Mouse (Mus musculus) hindbrain, postnatal 0 days (tissue): ENCODE results near the gene 1700047I17Rik2. TPM values are rescaled to one million over a fixed set of nuclear protein-coding genes. Genes with fewer than 3 reads are reported as not detected.
"Not testable (repeated sequence)": the region's sequence is repeated elsewhere in the genome, so short reads cannot be mapped to it uniquely, and the experiment has no call there.

ENCODE experiments used
- ATAC-seq: fragments of 200-750 bp; cut with Nextera tagmentation; 2 replicates; pipeline ENCODE4 v1.8.0; 2017; ENCODE audit warnings: mild to moderate bottlenecking, moderate TSS enrichment, moderate library complexity
- DNase-seq: peaks from one replicate; pipeline ENCODE4 v3.0.0-alpha.2; 2015; ENCODE audit warnings: low spot score
- H3K27ac ChIP-seq: fragments of 300-500 bp; sonication (generic); 2 replicates; pipeline ENCODE4 v1.5.1; 2014; ENCODE audit warnings: mild to moderate bottlenecking
- H3K27me3 ChIP-seq: fragments of 300-500 bp; sonication (generic); 2 replicates; pipeline ENCODE4 v1.6.1; 2014; ENCODE audit warnings: low read length, mixed read lengths; ENCODE audit not compliant: insufficient read depth
- H3K36me3 ChIP-seq: fragments of 300-500 bp; sonication (generic); 2 replicates; pipeline ENCODE4 v1.6.1; 2014; ENCODE audit warnings: low read length, mixed read lengths; ENCODE audit not compliant: insufficient read depth
- H3K4me1 ChIP-seq: fragments of 300-500 bp; sonication (generic); 2 replicates; pipeline ENCODE4 v1.6.1; 2014; ENCODE audit warnings: antibody characterized with exemption, low read length, mixed read lengths; ENCODE audit not compliant: insufficient read depth
- H3K4me2 ChIP-seq: fragments of 300-500 bp; sonication (generic); 2 replicates; pipeline ENCODE4 v1.6.1; 2014; ENCODE audit warnings: low read depth, mild to moderate bottlenecking, low read length, moderate library complexity, mixed read lengths
- H3K4me3 ChIP-seq: fragments of 300-500 bp; sonication (generic); 2 replicates; pipeline ENCODE4 v1.5.1; 2014; ENCODE audit warnings: low read length
- H3K9ac ChIP-seq: fragments of 300-500 bp; sonication (generic); replicated peaks from 2 replicates; pipeline ENCODE4 v1.6.1; 2014; ENCODE audit warnings: mild to moderate bottlenecking, low read length, moderate library complexity, mixed read lengths
- H3K9me3 ChIP-seq: fragments of 300-500 bp; sonication (generic); 2 replicates; pipeline ENCODE4 v1.6.1; 2016; ENCODE audit warnings: low read length, mixed read lengths
- WGBS: fragments of 180-500 bp; shearing (Covaris S2); extraction: QIAGEN DNeasy Blood & Tissue Kit; methylation state at CpG from one replicate; pipeline ENCODE4 v1.1.7; 2014; 5-methylcytosine and 5-hydroxymethylcytosine counted together
- polyA plus RNA-seq: library from polyadenylated mRNA; unstranded; fragments of >200 nt; fragmentation: Nextera tagmentation; extraction: Ambion mirVana; gene quantifications from 2 replicates; pipeline ENCODE4 v1.2.1, GENCODE M21; 2015
- total RNA-seq: library from RNA; depleted of rRNA; stranded (reverse); fragments of >200 nt; gene quantifications from 2 replicates; pipeline ENCODE4 v1.2.3, GENCODE M21; 2014; rRNA removed

Gene 1700047I17Rik2
- total and polyA plus RNA-seq, 2 experiments from 2014 or later = not detected

GRCm38 (mm10) chr12:55230520-55230861, 31.1 kb downstream of the 1700047I17Rik2 start:
- not testable (repeated sequence) for H3K27me3 ChIP-seq, H3K4me1 ChIP-seq, H3K36me3 ChIP-seq, DNase-seq, ATAC-seq, H3K27ac ChIP-seq, H3K4me2 ChIP-seq, H3K9me3 ChIP-seq, H3K9ac ChIP-seq
- WGBS = 0% methylated on average over 10 of the region's 25 CpGs
- H3K4me3 ChIP-seq = peak overlapping the region; percentile 28

- H3K27me3 ChIP-seq, H3K27ac ChIP-seq, H3K9ac ChIP-seq, H3K4me2 ChIP-seq, H3K4me1 ChIP-seq, H3K9me3 ChIP-seq, H3K4me3 ChIP-seq, ATAC-seq, H3K36me3 ChIP-seq, DNase-seq: not testable (repeated sequence)
- WGBS = no CpG with 5 or more reads among the region's 8 CpGs
These were observed 42.9 kb downstream of the 1700047I17Rik2 start for GRCm38 (mm10) chr12:55242243-55242642.

GRCm38 (mm10) chr12:55261950-55262349, 62.6 kb downstream of the 1700047I17Rik2 start:
- not testable (repeated sequence) for H3K9ac ChIP-seq, H3K27me3 ChIP-seq, H3K27ac ChIP-seq, H3K4me1 ChIP-seq, H3K4me2 ChIP-seq, H3K36me3 ChIP-seq, DNase-seq, ATAC-seq, H3K4me3 ChIP-seq, H3K9me3 ChIP-seq
- no CpG with 5 or more reads among the region's 8 CpGs for WGBS

- DNase-seq, H3K27ac ChIP-seq, H3K36me3 ChIP-seq, H3K4me1 ChIP-seq, H3K4me2 ChIP-seq, ATAC-seq, H3K4me3 ChIP-seq, H3K9me3 ChIP-seq, H3K9ac ChIP-seq, H3K27me3 ChIP-seq: not testable (repeated sequence)
- no CpG with 5 or more reads among the region's 5 CpGs for WGBS
These were observed 64.0 kb downstream of the 1700047I17Rik2 start for GRCm38 (mm10) chr12:55263385-55263784.

Other genes starting within 250 kb of the 1700047I17Rik2 start
- not detected in 2 replicates for gene Gm20403, start 213.1 kb upstream of the 1700047I17Rik2 start, total RNA-seq
- not detected in 2 replicates for gene Gm20403, start 213.1 kb upstream of the 1700047I17Rik2 start, polyA plus RNA-seq
- gene Baz1a, start 185.2 kb upstream of the 1700047I17Rik2 start, total RNA-seq = 2.3 and 3.1 TPM in 2 replicates
- gene Baz1a, start 185.2 kb upstream of the 1700047I17Rik2 start, polyA plus RNA-seq = 4.6 and 6.0 TPM in 2 replicates
- 10.9 and 11.2 TPM in 2 replicates for gene 2700097O09Rik, start 119.5 kb upstream of the 1700047I17Rik2 start, total RNA-seq
- gene 2700097O09Rik, start 119.5 kb upstream of the 1700047I17Rik2 start, polyA plus RNA-seq = 16.5 and 19.2 TPM in 2 replicates
- 36.4 and 48.0 TPM in 2 replicates for gene Srp54a, start 119.3 kb upstream of the 1700047I17Rik2 start, total RNA-seq
- gene Srp54a, start 119.3 kb upstream of the 1700047I17Rik2 start, polyA plus RNA-seq = 188 and 192 TPM in 2 replicates
- 34.5 and 34.8 TPM in 2 replicates for gene Fam177a, start 75.1 kb upstream of the 1700047I17Rik2 start, total RNA-seq
- gene Fam177a, start 75.1 kb upstream of the 1700047I17Rik2 start, polyA plus RNA-seq = 83.1 and 85.5 TPM in 2 replicates
- gene Srp54b, start 44.5 kb upstream of the 1700047I17Rik2 start, total RNA-seq = 39.6 and 57.4 TPM in 2 replicates
- 71.0 and 71.4 TPM in 2 replicates for gene Srp54b, start 44.5 kb upstream of the 1700047I17Rik2 start, polyA plus RNA-seq
- gene Srp54c, start 30.6 kb downstream of the 1700047I17Rik2 start, total RNA-seq = 31.3 and 31.6 TPM in 2 replicates
- 77.9 and 82.1 TPM in 2 replicates for gene Srp54c, start 30.6 kb downstream of the 1700047I17Rik2 start, polyA plus RNA-seq
- 9.8 and 10.4 TPM in 2 replicates for gene 1110008L16Rik, start 100.0 kb downstream of the 1700047I17Rik2 start, total RNA-seq
- 7.6 and 7.8 TPM in 2 replicates for gene 1110008L16Rik, start 100.0 kb downstream of the 1700047I17Rik2 start, polyA plus RNA-seq
- 7.7 and 10.2 TPM in 2 replicates for gene Ppp2r3c, start 103.4 kb downstream of the 1700047I17Rik2 start, total RNA-seq
- 18.4 and 19.6 TPM in 2 replicates for gene Ppp2r3c, start 103.4 kb downstream of the 1700047I17Rik2 start, polyA plus RNA-seq
- 82.8 and 91.7 TPM in 2 replicates for gene Psma6, start 184.6 kb downstream of the 1700047I17Rik2 start, total RNA-seq
- 444 and 446 TPM in 2 replicates for gene Psma6, start 184.6 kb downstream of the 1700047I17Rik2 start, polyA plus RNA-seq